Mouse (Mus musculus) monocyte, adult 5-6 weeks (primary cell): Measurements from ENCODE around the gene 1700086D15Rik. TPM values are rescaled to one million over a fixed set of nuclear protein-coding genes. Genes with fewer than 3 reads are reported as not detected.

ENCODE experiments used
- ATAC-seq: fragments of 153-309, 156-312 bp; replicated peaks from 2 replicates; pipeline ENCODE4 v1.8.0; 2017; ENCODE audit warnings: mild to moderate bottlenecking; ENCODE audit not compliant: low TSS enrichment, insufficient number of reproducible peaks, severe bottlenecking, poor library complexity, low FRiP score
- total RNA-seq: library from RNA; stranded (forward); fragments of 200-1000, 200-491, 200-594 nt; gene quantifications from 3 replicates; pipeline ENCODE4 v1.2.3, GENCODE M21; 2017

1700086D15Rik gene
- total RNA-seq = not detected in 3 replicates

DNA sequence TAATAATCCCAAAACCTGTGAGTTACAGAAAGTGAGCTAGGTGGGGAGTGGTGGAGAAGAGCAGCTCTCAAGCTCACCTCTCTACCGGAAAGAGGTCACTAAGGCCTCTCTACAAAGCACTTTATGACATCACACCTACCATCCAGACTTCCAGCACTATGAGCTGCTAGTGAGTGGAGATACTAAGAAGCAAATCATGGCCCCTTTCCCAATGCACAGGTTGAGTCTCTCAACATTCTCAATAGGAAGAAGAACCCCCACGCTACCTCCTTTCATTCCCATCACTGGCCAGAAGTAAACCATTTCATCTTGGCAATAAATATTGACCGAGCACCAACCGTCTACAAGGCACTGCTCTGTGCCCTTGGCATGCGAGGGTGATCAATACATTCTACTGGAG is at the start of gene 1700086D15Rik:
1700086D15Rik (minus strand) TSS at position 101 of the 400 bp plus-strand sequence.
- ATAC-seq = no peak

GRCm38 (mm10) chr11:65209441-65209840 is 49.8 kb upstream of the 1700086D15Rik start:
- ATAC-seq = no peak

DNA sequence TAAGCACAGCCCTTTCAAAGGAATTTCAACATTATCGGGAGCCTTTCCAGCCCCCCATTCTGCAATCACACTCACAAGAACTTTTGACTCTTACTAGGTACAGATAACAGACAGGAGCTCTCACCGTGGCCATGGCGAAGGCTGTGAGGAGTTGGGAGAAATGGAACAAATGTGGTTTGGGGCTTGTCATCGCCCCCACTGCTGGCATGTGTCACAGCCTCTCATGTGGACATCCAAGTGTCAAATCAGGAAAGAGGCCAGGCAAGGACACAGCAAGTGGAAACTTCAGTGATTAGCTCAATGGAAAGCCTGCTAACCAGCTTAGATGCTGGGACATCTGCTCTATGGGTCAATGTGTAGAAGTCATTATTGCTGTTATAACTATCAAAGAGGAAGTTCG is 45.6 kb upstream of the 1700086D15Rik start:
- no peak for ATAC-seq

- ATAC-seq = no peak
Measured at GRCm38 (mm10) chr11:65204651-65205050, 45.0 kb upstream of the 1700086D15Rik start.

DNA sequence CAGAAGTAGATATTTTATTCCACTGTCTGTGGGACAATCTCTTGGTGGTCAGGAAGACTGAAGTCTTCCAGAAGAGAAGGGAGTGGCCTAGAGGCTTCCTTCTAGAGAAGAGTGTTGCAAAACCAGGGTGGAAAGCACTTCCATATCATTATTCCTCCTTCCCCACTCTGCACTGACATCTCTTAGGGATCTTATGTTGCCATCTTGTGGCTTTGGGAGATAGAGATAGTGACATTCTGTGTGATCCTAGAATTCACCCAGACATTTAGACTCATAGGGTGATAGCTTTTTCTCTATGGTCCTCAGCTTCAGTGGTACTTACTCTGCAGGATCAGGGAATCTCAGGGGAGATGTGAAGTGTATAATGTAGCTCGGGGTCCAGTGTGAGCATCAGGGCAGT is 43.3 kb upstream of the 1700086D15Rik start:
- no peak for ATAC-seq

GRCm38 (mm10) chr11:65202236-65202635 is 42.5 kb upstream of the 1700086D15Rik start:
- no peak for ATAC-seq

- ATAC-seq = no peak
Measured at GRCm38 (mm10) chr11:65198026-65198425, 38.3 kb upstream of the 1700086D15Rik start.

- no peak for ATAC-seq
Measured at GRCm38 (mm10) chr11:65197280-65197679, 37.6 kb upstream of the 1700086D15Rik start.

DNA sequence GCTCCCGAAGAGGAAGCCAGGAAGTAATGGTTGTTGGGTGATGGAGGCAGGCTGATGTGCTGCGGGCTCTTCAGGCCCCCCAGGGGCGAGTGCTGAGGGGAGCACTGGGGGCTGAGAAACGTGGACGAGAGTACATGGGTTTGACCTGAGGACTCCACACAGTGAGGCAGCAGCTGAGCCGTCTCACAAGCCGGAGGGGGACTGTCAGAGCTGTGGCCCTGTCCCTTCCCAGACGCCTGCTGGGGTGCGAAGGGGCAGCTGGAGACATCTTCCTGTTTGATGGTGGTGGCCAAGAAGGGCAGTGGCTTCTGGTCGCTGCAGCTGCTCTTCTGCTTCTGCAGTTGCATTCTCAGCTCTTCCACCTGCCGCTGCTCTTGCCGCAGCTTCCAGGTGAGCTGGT is 27.3 kb upstream of the 1700086D15Rik start:
- no peak for ATAC-seq

- ATAC-seq = no peak
Measured at GRCm38 (mm10) chr11:65185114-65185513, 25.4 kb upstream of the 1700086D15Rik start.

GRCm38 (mm10) chr11:65170121-65170750 is 10.5 kb upstream of the 1700086D15Rik start:
- no peak for ATAC-seq

GRCm38 (mm10) chr11:65162767-65163120 is 3.1 kb upstream of the 1700086D15Rik start, which contains the start of gene Arhgap44:
TSS of gene Arhgap44 (minus strand) at chr11:65162961.
- ATAC-seq = no peak

GRCm38 (mm10) chr11:65161881-65162766 is 2.4 kb upstream of the 1700086D15Rik start:
- no peak for ATAC-seq

DNA sequence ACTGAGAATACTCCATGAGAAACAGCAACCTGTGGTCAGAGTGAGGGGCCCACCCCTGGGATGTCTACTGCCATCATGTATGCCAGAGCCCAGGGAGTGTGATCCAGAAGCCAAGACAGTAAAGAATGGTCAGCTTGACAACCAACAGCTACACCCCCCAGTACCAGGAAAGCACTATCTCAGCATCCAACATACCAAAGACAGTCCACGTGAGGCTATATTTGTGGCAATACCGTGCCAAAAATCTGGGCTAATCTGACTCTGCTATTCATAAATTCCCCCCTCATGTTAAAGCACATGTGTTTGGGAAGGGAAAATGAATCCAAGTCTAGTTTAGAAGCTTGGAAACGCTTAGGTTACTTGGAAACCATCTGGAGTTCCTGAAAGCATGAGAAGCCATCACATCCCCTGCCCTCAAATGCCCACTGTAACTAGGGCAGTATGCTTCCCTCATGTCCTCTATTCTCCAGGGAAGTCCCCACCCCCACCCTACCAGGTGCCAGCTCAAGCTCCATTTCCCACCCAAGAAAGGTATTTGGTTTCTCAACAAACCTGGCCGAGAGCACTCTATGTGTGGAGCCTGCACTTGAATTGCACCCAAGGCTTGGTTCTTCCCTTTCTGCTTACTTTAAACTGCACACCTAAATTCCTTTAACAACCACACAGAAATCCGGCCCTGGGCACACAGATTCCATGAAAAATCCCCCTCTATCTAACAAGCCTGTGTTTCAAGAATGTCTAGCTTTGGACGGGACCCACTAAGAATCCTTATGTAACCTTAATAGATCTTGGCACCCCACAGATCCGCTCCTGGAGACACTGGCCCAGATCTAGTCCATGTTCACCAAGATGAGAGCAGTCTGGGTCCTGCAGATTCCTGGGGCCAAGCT is 1.5 kb upstream of the 1700086D15Rik start:
- ATAC-seq = no peak

GRCm38 (mm10) chr11:65158658-65158990 is 1.1 kb downstream of the 1700086D15Rik start:
- no peak for ATAC-seq

GRCm38 (mm10) chr11:65157966-65158657 is 1.6 kb downstream of the 1700086D15Rik start:
- ATAC-seq = no peak

- no peak for ATAC-seq
Measured at GRCm38 (mm10) chr11:65153006-65153405, 6.7 kb downstream of the 1700086D15Rik start.

DNA sequence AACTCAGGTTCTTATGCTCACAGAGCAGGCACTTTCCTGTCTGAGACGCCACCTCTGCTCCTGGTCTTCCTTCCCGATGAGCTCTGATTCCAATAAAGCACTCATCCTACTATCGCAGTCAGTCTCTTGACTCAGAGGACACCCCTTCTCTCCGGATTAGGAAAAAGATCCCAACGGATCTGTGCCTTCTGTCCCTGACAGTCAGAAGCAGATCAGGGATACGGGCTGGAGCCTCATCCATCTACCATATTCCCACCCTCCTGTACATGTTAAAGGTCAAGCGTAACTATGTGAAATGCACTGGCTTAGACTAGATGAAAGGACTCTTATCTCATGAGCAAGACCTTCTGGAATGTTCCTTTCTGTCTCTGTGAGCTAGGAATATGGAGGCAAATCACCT is 11.2 kb downstream of the 1700086D15Rik start:
- ATAC-seq = no peak
